ENCODE assay signal across 8 mouse cellular contexts in the genomic region with DNA sequence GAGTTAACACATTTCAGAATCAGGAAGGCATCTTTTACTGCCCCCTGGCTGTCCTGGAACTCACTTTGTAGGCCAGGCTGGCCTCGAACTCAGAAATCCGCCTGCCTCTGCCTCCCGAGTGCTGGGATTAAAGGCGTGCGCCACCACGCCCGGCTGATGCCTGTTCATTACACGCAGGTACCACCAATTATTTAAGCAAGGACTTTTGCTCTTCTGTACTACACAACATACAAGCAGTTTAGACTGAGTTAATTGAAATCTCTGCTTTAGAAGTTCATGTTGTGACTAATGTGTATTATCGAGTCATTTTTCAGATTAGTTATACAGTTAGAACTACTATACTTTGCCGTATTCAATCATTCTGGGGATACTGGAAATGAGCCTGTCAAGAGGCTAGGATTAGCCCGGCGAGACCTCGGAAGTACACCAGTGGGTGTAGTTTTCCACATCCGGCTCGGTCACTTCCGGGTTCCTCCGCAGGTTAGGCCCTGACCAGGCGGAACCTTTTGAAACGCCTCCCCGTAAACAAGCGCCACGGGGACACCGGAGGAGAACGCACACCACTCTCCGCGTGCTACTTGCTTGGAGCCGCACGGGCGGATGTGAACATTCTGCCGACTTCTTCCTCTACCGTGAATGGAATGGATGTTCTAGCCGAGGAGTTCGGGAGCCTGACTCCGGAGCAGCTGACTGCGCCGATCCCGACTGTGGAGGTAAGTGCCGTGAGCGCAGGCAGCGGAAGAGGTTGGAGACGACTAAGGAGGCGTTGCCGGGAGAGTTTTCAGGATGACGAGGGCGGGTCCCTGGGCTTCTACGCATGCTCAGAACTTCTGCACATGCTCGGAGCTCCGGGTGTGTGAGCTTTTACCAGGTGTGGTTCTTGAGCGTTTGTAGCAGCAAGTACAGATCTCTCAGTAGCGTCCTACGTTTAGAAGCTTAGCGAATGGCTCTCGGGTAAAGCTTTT. TPM values are rescaled to one million over a fixed set of nuclear protein-coding genes. Genes with fewer than 3 reads are reported as not detected.
DNase-seq lines count a peak whose midpoint lies in the region; ATAC-seq and TF ChIP-seq lines count a peak whose summit lies in the region.

Gene Polr3b (plus strand): TSS at position 467 of the 965 bp plus-strand sequence.

- no peaks in the 10 kb centered on the region for H3K36me3 ChIP-seq in hindbrain, postnatal 0 days (ENCODE audit: insufficient read depth, low read length)

- H3K27me3 ChIP-seq in hindbrain, postnatal 0 days (ENCODE audit: insufficient read depth, low read length): no peaks in the 10 kb centered on the region

- ATAC-seq in common myeloid progenitor, adult 5-6 weeks (replicated peaks; ENCODE audit: low read depth, poor library complexity, severe bottlenecking): peak; percentile 98
- ATAC-seq in hindbrain, postnatal 0 days: peak; percentile 98
- ATAC-seq in megakaryocyte, adult 5-6 weeks (ENCODE audit: poor library complexity, severe bottlenecking): peak; percentile 98

- peak within 1 kb of the TSS; percentile 57 for H3K9ac ChIP-seq in hindbrain, postnatal 0 days (replicated peaks; ENCODE audit: low read length)

- peak; percentile 17; the same call in 1 of the 2 replicates for TF ChIP-seq CTCF in gastrocnemius, adult 2 months (IDR thresholded peaks at IDR 0.05)
- TF ChIP-seq CTCF in hindbrain, postnatal 0 days (IDR thresholded peaks at IDR 0.05; ENCODE audit: low read depth): peak; percentile 20
- no peak; the same call in 1 of the 2 replicates for TF ChIP-seq CTCF in left cerebral cortex, adult 2 months (IDR thresholded peaks at IDR 0.05)

- peak within 1 kb of the TSS; percentile 97 for H3K27ac ChIP-seq in gastrocnemius, adult 2 months
- H3K27ac ChIP-seq in hindbrain, postnatal 0 days: peak within 1 kb of the TSS; percentile 89
- peak within 1 kb of the TSS; percentile 95 for H3K27ac ChIP-seq in left cerebral cortex, adult 2 months

- 9% methylated on average over 53 of the region's 53 CpGs for WGBS in hindbrain, postnatal 0 days

- DNase-seq in ZHBTc4 (ENCODE audit: low read depth, low spot score): peak; percentile 98
- DNase-seq in gastrocnemius, adult 2 months: peak; percentile 94
- DNase-seq in hindbrain, postnatal 0 days (ENCODE audit: low spot score): peak; percentile 97
- peak; percentile 94 for DNase-seq in left cerebral cortex, adult 2 months (ENCODE audit: extremely low spot score in 1 of 2, low spot score in 2 of 2)
- peak; percentile 96 to 97 for DNase-seq in right cerebral cortex, adult 2 months (ENCODE audit: low spot score in 2 of 2)
- peak; percentile 95 for DNase-seq in urinary bladder, postnatal 14 days (ENCODE audit: low spot score)

- peak within 1 kb of the TSS; percentile 90 for H3K4me2 ChIP-seq in hindbrain, postnatal 0 days (ENCODE audit: low read depth, low read length)

- H3K4me3 ChIP-seq in gastrocnemius, adult 2 months: peak within 1 kb of the TSS; percentile 90
- peak within 1 kb of the TSS; percentile 76 for H3K4me3 ChIP-seq in hindbrain, postnatal 0 days (ENCODE audit: low read length)
- peak within 1 kb of the TSS; percentile 64 for H3K4me3 ChIP-seq in left cerebral cortex, adult 2 months

- H3K4me1 ChIP-seq in hindbrain, postnatal 0 days (ENCODE audit: insufficient read depth, low read length): no peaks in the 10 kb centered on the region

- intact Hi-C loops in gastrocnemius, adult 2 months (cut with DNase I): loop anchor here (1.0 to 5.0 kb wide), 3 partner anchors 46 to 105 kb away; partner anchors contain the start of genes Ckap4 and Tcp11l2
- intact Hi-C loops in left cerebral cortex, adult 2 months (cut with DNase I): loop anchor here (1.0 to 5.0 kb wide), 3 partner anchors 45 to 480 kb away; partner anchors contain the start of genes Fhl4 and Tmem263

- H3K9me3 ChIP-seq in hindbrain, postnatal 0 days (ENCODE audit: low read length): no peaks in the 10 kb centered on the region

RNA-seq across cellular contexts. Expression of gene Polr3b, which starts in this region (rescaled TPM):
- total RNA-seq in common myeloid progenitor, adult 5-6 weeks (2017): 41.5 and 45.5 TPM in 2 replicates
- 10 to 100 TPM in 1 of 2 experiments, 1 to 10 TPM in 1; 9.3 to 13.3 TPM for total RNA-seq in gastrocnemius, adult 2 months (2021)
- 7.8 and 11.1 TPM in 2 replicates for total RNA-seq in hindbrain, postnatal 0 days (2014; rRNA removed)
- polyA plus RNA-seq in hindbrain, postnatal 0 days (2015; fragmentation: Nextera tagmentation; extraction: Ambion mirVana): 8.7 and 10.1 TPM in 2 replicates
- total RNA-seq in left cerebral cortex, adult 2 months (2021): 10 to 100 TPM; 15.4 to 17.1 TPM
- 20.0 and 20.1 TPM in 2 replicates for total RNA-seq in megakaryocyte, adult 5-6 weeks (2015)
- total RNA-seq in megakaryocyte, adult 5-6 weeks (2017): 26.3 and 28.7 TPM in 2 replicates

Comparison
In these comparisons a context has a peak if more than half of its experiments do, and no peak if none do; other contexts are left out.
1. Peak in every context shown above with its lines: DNase-seq, ATAC-seq, H3K4me3 ChIP-seq and H3K27ac ChIP-seq.